Mouse (Mus musculus): ENCODE measurements at regions not wholly inside any gene's neighbourhood (a gene's known extent, or its start where the extent isn't known, plus 50 kb on each side); places are given as distances from the start of the nearest gene placed in this dataset.

- DNase-seq (ENCODE audit: low spot score) = peak; percentile 8
Observed at GRCm38 (mm10) chr2:106318695-106319266, 315.4 kb upstream of the Dnajc24 start.

DNA sequence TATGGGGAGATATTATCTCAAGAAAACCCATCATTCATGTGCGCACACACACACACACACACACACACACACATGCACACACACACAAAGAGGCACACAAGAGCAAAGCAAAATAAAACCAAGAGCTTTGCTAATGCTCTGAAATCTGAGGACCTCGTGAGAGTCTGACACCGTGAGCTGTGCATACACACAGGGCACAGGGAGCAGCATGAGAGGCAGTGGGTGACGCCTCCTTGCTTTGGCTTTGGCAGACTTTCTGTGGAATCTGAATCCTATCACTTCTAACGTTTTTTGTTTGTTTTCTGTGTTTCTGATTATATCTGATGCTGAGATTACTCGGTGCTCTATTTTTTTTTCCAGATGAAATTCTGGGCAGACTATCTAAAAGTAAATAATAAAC lies 343.4 kb upstream of the Dnajc24 start:
- no peak for DNase-seq (ENCODE audit: low spot score)

DNA sequence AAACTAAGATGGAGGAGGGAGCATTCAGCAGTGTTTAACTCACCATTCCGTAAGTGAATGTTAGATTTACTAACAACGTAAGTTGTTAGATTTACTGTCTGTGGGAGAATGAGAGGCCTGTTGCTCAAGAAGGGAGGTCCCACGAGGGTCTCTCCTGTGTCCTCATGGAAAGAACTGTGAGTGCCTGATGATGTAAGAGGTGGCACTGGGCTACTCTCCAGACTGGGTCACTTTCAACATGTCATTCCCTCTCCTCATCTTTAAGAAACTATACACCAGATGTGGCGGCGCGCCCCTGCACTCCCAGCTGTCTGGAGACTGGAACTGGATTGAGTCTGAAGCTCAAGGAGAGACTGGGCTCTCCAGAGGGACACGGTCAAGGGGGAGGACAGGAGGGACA lies 343.9 kb upstream of the Dnajc24 start:
- DNase-seq (ENCODE audit: low spot score) = no peak

DNA sequence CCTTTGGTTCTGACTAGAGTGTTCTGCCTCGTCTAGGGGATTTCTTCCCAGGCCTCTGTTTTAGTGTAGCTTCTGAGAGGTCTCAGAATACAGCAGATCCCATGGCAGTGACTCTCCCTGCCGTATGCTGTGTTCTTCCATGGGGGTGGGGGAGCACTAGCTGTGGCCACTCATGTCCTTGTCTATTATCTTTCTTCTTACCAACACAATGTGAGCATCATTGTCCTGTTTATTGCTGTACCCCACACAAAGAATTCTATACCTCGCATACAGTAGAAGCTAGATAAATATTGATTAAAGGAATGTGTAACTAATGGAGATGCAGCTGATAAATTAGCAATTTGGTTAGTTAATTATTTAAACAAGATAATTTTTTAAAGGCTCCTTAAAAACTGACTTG lies 337.5 kb upstream of the Mpped2 start:
- DNase-seq (ENCODE audit: low spot score) = no peak

GRCm38 (mm10) chr2:106355984-106356547 lies 337.0 kb upstream of the Mpped2 start:
- peak; percentile 92 for DNase-seq (ENCODE audit: low spot score)

DNA sequence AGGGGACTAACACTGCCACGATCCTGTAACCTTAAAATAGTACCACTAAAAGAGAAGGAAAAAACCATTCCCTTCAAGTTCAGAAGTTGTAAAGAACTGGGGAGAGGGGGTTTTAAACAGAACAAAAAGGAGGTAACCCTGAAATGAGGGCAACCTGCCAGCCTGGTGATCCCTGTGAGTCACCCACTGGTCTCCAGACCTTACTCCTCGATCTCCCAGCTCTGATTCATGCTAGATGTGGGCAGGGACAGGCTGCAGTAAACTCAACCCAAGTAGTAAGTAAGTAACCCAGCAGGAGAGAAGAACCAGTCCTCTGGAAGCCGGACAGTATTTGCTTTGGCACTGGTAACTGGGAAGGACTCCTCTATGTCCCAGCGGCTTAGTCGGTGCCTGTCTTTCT lies 324.4 kb upstream of the Mpped2 start:
- DNase-seq (ENCODE audit: low spot score) = no peak

GRCm38 (mm10) chr2:106383415-106384285 lies 309.4 kb upstream of the Mpped2 start:
- DNase-seq (ENCODE audit: low spot score) = no peak

GRCm38 (mm10) chr2:106384286-106384595 lies 308.8 kb upstream of the Mpped2 start:
- DNase-seq (ENCODE audit: low spot score) = no peak

- DNase-seq (ENCODE audit: low spot score) = no peak
Observed at GRCm38 (mm10) chr2:106384842-106385241, 308.2 kb upstream of the Mpped2 start.

DNA sequence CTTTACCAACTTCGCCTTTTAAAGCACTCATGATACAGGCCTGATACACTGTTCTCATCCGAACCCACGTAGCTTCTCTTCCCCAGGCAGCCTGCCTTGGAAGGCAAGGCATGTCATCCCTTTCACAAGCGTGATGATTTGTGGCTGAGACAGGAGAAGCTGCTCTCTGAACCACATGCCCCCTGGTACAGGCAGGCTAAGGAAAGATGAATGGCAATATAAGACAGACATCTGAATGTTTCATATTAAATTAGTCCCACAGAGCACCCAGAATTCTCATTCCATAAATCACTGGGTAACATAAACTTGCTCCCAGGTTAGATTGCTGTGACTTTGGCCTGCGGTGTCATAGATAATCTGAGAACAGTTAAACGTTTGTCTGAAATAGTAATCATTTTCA lies 280.9 kb upstream of the Mpped2 start:
- no peak for DNase-seq (ENCODE audit: low spot score)

DNA sequence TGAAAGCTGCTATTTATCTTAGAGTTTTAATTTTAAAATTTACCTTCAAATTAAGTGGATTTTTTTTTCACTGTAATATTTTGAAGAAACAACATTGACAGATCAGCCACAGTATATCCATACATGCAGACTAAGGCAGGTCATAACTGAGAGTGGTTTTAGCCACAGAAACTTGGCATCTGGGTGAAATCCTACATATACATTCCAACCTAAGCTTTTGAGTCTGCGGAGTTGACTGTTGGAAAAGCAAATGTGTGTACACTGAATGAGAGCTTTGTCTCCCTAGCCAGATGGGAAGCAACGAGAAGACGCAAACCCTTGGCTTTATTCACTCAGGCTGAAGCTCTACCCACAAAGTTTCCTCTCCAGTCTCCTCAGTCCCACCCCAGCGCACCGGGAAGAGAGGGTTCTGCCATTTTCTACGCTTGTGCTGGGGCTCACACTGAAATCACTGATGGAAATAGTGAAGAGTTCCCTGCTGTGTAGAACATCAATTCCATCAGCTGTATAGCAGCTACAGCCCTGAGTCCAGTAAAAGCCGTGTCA lies 277.5 kb upstream of the Mpped2 start:
- DNase-seq (ENCODE audit: low spot score) = no peak

DNA sequence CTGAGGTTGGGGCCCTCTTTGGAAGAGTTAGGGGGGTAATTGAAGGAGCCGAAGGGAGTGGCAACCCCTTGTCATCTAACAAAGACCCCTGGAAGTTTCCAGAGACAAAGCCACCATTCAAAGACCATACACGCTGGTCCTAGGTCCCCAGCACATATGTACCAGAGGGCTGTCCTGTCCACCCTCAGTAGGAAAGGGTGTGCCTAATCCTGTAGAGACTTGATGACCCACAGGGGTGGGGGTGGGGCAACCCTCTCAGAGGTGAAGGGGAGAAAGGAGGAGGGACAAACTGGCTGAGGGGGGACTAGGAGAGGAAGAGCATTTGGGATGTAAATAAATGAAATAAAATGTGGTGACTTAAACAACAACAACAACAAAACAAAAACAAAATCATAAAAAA lies 274.9 kb upstream of the Mpped2 start:
- DNase-seq (ENCODE audit: low spot score) = no peak

DNA sequence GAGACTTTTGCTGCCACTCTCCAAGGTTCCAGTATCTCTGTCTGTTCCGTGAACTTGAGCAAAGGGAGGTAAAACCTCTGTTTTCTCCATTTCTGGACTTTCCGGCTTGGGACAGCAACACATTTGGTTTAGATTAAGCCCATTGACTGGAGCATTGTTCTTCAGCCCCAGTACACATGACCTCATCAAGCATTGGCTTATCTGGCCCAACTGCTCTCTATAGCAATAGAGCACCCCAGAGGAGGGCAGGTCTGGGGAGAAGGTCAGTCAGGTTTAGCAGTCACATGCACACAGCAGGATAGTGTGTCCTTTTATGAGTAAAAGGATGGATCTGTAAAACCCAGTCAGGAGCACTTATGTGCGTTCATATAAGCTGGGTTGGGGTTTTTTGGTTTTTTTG lies 268.1 kb upstream of the Mpped2 start:
- DNase-seq (ENCODE audit: low spot score) = no peak

DNA sequence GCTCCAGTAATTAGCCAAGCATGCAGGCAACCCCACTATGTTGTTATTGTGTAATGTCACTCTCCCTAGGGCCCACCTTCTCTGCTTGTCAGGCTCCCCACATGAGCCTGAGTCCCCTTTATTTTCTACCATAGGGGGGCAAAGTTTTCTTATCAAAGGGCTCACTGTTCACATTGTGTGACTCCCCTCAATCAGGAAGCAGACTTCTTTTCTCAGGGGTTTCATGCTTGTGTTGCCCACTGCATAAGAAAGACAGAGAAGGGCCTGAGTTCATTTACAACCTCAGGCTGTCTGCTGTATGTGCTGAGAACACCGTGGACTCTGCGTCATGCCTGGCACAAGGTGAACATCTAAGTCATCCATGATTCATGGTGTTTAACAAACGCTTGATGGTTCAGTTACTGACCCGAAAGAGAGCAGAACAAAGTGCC lies 267.6 kb upstream of the Mpped2 start:
- DNase-seq (ENCODE audit: low spot score) = no peak

DNA sequence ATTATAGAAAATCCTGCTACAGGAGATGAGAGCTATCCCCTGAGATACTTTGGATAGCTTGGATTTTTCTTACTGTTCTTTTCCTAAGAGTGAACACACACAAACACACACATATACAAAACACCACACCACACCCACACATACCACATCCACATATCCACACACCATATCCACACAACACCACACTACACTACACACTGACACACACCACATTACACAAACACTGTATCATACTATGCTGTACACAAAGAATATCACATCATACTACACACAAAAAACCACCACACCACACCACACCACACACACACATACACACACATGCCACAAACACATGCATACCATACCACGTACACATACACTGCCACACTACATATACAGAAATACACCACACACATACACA lies 267.1 kb upstream of the Mpped2 start:
- no peak for DNase-seq (ENCODE audit: low spot score)

GRCm38 (mm10) chr2:106427237-106427636 lies 265.8 kb upstream of the Mpped2 start:
- DNase-seq (ENCODE audit: low spot score) = no peak

DNA sequence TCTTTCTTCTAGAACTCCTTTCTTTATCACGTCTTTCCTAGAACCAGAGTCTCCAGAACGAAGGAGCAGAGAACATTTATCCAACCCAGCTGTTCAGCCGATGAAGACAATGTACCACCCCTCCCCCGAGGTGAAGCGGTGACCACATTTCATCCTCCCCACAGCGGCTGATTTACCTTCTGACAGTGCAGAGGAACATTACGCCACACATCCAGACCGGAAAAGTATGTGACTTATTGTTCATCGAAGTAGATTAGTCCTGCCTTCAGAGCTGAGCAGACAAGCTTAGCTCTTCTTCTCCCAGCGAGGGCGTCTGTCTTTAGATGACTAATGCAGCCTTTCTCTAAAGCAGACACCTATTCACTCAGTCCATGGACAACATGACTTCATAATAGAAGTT lies 264.2 kb upstream of the Mpped2 start:
- DNase-seq (ENCODE audit: low spot score) = no peak

DNA sequence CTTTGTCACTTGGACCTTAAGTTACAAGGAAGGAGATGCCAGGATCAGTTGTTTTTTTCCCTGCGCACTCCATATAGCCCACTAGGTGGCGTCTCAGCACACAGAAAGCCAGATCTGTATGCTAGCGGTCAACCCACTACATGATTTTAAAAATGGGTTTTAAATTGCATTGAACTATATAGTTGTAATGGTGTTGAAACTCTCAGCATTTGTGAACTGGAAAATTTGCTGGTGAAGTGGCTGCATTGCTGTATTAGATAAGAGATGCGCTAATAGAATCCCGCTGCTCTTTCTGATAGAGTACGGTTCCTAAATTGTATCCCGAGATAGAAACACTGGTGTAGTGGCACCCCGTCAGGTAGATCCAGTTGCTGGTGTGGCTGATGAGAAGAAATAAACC lies 261.9 kb upstream of the Mpped2 start:
- peak; percentile 70 for DNase-seq (ENCODE audit: low spot score)

GRCm38 (mm10) chr2:106431637-106432199 lies 261.4 kb upstream of the Mpped2 start:
- DNase-seq (ENCODE audit: low spot score) = no peak

DNA sequence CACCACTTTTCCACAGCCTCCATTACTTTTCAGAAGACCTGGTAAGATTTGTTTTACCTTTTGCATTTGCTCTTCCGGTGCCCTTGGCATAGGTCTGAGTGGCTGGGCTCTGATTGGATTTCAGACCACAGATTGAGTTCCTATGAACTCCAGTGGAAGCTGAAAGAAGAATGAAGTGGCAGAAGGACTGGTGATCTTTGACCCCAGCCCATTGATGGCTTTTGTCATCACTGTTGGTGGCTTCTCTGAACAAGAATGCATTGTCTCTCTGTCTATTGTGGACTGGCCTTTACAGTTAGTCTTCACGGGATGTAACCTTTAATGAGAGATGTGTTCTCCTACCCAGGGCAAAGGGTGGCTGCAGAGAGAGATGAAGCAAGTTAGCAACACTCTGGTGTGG lies 256.9 kb upstream of the Mpped2 start:
- no peak for DNase-seq (ENCODE audit: low spot score)

GRCm38 (mm10) chr2:106454310-106454974 lies 238.6 kb upstream of the Mpped2 start:
- DNase-seq (ENCODE audit: low spot score) = no peak

DNA sequence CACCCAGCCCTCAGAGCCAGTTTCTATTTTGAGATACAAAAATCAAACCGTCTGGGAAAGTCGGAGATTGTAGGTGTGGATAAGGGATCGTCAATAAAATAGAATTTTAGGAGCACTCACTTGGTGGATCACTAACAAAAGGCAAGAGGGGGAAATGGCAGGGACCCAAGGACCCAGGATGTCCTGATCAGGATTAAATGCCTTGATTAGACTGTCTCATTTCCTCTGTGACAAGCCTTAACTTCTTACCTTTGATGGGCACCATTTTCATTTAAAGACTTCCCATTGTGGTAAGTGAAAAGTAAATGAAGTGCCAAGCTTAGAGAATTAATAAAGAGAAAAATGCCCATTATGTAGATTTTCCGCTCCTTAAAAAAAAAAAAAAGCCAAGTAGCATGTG lies 238.0 kb upstream of the Mpped2 start:
- no peak for DNase-seq (ENCODE audit: low spot score)
